Mouse (Mus musculus) left cerebral cortex, postnatal 4 days (tissue): ENCODE results near the gene Gfpt1. TPM values are rescaled to one million over a fixed set of nuclear protein-coding genes. Genes with fewer than 3 reads are reported as not detected.

Source experiments
- DNase-seq: peaks from one replicate; pipeline ENCODE4 v3.0.0-alpha.2; 2022
- intact Hi-C: fragments of 180-260 bp; cut with DNase I; formaldehyde crosslinking; loops from one replicate; pipeline ENCODE4 v1.15.1; 2025
- total RNA-seq, 2 experiments: library from RNA; stranded (reverse); gene quantifications; 2 replicates each; pipeline ENCODE4 v1.2.3; 2021

Gfpt1 gene
- total RNA-seq, 2 experiments from 2014 or later, result 89.1 to 91.0 TPM

GRCm38 (mm10) chr6:87099261-87099660 lies 56.6 kb downstream of the Gfpt1 start:
- intact Hi-C loops, result no loop called here
- DNase-seq, result no peak

GRCm38 (mm10) chr6:87099671-87100296 lies 57.1 kb downstream of the Gfpt1 start:
- intact Hi-C loops, result loop anchor here (2.0 to 10.0 kb wide), 3 partner anchors 237 to 425 kb away; no protein-coding TSS in a partner anchor
- peak; percentile 58 for DNase-seq

GRCm38 (mm10) chr6:87100297-87101020 lies 57.8 kb downstream of the Gfpt1 start:
- intact Hi-C loops, result loop anchor here (2.0 to 10.0 kb wide), 3 partner anchors 236 to 424 kb away; no protein-coding TSS in a partner anchor
- peak; percentile 9 for DNase-seq

GRCm38 (mm10) chr6:87101281-87101954 lies 58.8 kb downstream of the Gfpt1 start:
- intact Hi-C loops, result loop anchor here (2.0 to 10.0 kb wide), 3 partner anchors 235 to 423 kb away; no protein-coding TSS in a partner anchor

GRCm38 (mm10) chr6:87101955-87102353 lies 59.3 kb downstream of the Gfpt1 start:
- DNase-seq, result peak; percentile 12
- intact Hi-C loops, result loop anchor here (2.0 to 10.0 kb wide), 3 partner anchors 235 to 423 kb away; no protein-coding TSS in a partner anchor

More at GRCm38 (mm10) chr6:87101281-87101954, 58.8 kb downstream of the Gfpt1 start:
- DNase-seq, result peak; percentile 91

- intact Hi-C loops, result loop anchor here (10.0 kb wide), 1 partner anchor 422 kb away; no protein-coding TSS in a partner anchor
- DNase-seq, result peak; percentile 21
These were observed 59.8 kb downstream of the Gfpt1 start for GRCm38 (mm10) chr6:87102421-87102911.

- intact Hi-C loops, result loop anchor here (10.0 kb wide), 1 partner anchor 421 kb away; no protein-coding TSS in a partner anchor
- no peak for DNase-seq
These were observed 60.7 kb downstream of the Gfpt1 start for GRCm38 (mm10) chr6:87103314-87103713.

- no peak for DNase-seq
- intact Hi-C loops, result loop anchor here (10.0 kb wide), 1 partner anchor 421 kb away; no protein-coding TSS in a partner anchor
These were observed 61.6 kb downstream of the Gfpt1 start, which contains the start of gene D6Ertd527e for GRCm38 (mm10) chr6:87104123-87104796. TSS of gene D6Ertd527e (plus strand) at chr6:87104746.

GRCm38 (mm10) chr6:87111493-87111892 lies 68.8 kb downstream of the Gfpt1 start:
- intact Hi-C loops, result no loop called here
- no peak for DNase-seq

GRCm38 (mm10) chr6:87112125-87112524 lies 69.5 kb downstream of the Gfpt1 start:
- intact Hi-C loops, result no loop called here

GRCm38 (mm10) chr6:87115981-87116380 lies 73.3 kb downstream of the Gfpt1 start:
- peak; percentile 57 for DNase-seq
- intact Hi-C loops, result no loop called here

More at GRCm38 (mm10) chr6:87112125-87112524, 69.5 kb downstream of the Gfpt1 start:
- no peak for DNase-seq

- intact Hi-C loops, result no loop called here
These were observed 74.0 kb downstream of the Gfpt1 start for GRCm38 (mm10) chr6:87116596-87116995.

GRCm38 (mm10) chr6:87119066-87119837 lies 76.6 kb downstream of the Gfpt1 start:
- DNase-seq, result no peak
- intact Hi-C loops, result no loop called here

More at GRCm38 (mm10) chr6:87116596-87116995, 74.0 kb downstream of the Gfpt1 start:
- no peak for DNase-seq

GRCm38 (mm10) chr6:87119975-87120374 lies 77.3 kb downstream of the Gfpt1 start:
- intact Hi-C loops, result no loop called here
- no peak for DNase-seq

GRCm38 (mm10) chr6:87120661-87121060 lies 78.0 kb downstream of the Gfpt1 start:
- DNase-seq, result no peak
- intact Hi-C loops, result no loop called here

GRCm38 (mm10) chr6:87121961-87122360 lies 79.3 kb downstream of the Gfpt1 start:
- DNase-seq, result no peak
- intact Hi-C loops, result no loop called here

GRCm38 (mm10) chr6:87123406-87123805 lies 80.8 kb downstream of the Gfpt1 start:
- intact Hi-C loops, result no loop called here
- no peak for DNase-seq

- no peak for DNase-seq
- intact Hi-C loops, result no loop called here
These were observed 81.3 kb downstream of the Gfpt1 start for GRCm38 (mm10) chr6:87123973-87124372.

- intact Hi-C loops, result no loop called here
- DNase-seq, result no peak
These were observed 84.6 kb downstream of the Gfpt1 start for GRCm38 (mm10) chr6:87127049-87127753.
